Mouse (Mus musculus) gastrocnemius, adult 8-10 months (tissue): ENCODE results near the gene Thbs2. TPM values are rescaled to one million over a fixed set of nuclear protein-coding genes. Genes with fewer than 3 reads are reported as not detected.
A peak's percentile ranks its signal among the peaks of the same experiment; 100 is the strongest.
"Not testable (repeated sequence)": the region's sequence is repeated elsewhere in the genome, so short reads cannot be mapped to it uniquely, and the experiment has no call there.

ENCODE experiments used
- DNase-seq, 2 experiments: peaks; one replicate each; pipeline ENCODE4 v3.0.0; 2022; ENCODE audit warnings: low spot score in 2 of 2
- total RNA-seq, 4 experiments: library from RNA; stranded (reverse); gene quantifications; 2 replicates each; pipeline ENCODE4 v1.2.4; 2022

The Thbs2 gene
- total RNA-seq, 4 experiments from 2014 or later, result 4.0 to 11.3 (median 7.7) TPM

DNA sequence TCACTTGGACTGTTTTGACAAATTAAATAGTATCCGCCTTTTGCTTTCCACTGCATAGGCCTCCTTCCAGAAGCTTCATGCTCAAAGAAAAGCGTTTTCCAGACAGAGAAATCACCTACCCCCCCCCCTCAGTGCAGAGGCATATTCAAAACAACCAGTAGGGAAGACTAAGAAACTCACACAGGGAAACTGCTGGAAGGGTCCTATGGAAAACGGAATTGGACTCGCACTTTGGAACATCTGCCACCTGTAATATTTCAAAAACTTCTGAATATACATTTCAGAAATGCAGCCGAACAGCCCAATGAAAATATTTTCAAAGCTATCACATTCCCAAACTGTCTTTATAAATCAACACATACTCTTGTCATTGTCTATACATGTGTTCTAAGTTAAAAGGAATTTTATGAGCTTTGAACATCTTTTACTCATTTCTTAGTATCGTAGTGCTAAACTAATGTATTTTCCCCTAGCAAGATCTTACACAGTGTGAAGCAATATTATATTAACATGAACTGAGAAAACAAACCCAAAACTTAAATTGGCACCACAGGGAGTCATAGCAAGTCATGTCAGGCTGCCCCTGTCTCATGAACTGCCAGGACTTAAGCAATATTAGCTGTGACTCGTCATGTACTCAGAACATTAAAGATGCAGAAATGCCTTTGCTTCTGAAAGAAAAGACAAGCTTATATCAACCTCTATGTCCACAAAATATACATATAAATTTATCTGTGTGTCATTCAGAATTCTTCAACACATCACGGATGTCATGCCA, 58.3 kb downstream of the Thbs2 start:
- DNase-seq, result no peak

DNA sequence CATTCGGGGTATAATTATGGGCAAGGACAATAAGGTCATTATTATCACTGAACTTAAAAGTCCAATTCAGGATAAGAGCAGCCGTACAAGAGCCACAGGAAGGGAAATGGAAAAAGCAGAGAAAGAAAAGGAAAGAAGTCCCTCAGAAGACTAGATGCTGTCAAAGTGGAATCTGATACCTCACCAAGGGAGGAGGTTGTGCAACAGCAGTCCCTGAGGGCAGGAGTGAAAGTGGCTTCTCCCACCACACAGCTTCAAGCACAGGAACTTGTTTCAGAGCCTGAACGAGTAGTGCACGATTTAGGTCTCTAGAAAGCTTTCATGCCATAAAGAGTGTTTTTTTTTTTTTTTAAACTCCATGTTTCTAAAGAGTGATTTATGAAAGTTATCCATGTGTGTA, 65.1 kb downstream of the Thbs2 start:
- DNase-seq, result no peak

DNA sequence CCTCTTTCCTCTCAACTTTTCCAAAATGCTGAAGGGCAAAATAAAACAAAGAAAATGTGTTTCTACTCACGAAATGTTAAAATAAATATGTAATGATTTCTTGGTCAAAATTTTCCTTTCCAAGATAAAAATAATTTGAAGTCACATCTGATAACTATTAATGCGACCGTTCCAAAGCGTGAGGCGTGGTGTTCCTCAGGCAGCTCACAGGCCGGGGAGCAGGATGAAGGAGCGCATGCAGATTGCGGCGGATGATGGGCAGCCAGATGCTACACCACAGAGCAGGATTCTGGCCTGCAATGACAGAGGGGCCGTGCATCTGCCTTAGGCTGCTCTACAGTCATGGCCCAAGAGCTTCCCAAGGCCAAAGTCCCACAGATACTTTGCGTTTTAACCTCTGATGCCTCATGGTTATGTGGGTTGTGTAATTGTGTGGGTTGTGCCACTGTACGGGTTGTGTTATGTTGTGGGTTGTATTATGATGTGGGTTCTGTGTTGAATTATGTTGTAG, 66.2 kb downstream of the Thbs2 start:
- DNase-seq, result peak in 1 of 2 experiments; percentile 33

DNA sequence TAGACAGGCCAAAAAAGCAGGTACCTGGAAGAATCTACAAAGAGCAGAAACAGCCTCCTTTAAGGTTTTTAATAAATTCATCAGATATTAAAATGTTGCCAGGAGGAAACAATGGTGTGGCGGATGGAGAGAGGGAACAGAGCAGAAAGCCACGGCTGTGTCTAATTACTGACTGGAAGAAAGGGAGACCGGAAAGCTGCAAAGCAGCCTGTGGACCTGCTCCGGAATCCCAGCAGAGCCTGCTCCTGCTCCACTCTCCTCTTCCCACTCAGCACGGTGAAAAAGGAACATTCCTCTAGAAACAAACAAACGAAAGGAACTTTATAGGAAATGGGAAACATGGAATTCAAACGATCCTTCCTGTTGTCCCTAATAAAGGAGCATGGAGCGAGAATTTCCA, 69.6 kb downstream of the Thbs2 start:
- DNase-seq, result no peak

DNA sequence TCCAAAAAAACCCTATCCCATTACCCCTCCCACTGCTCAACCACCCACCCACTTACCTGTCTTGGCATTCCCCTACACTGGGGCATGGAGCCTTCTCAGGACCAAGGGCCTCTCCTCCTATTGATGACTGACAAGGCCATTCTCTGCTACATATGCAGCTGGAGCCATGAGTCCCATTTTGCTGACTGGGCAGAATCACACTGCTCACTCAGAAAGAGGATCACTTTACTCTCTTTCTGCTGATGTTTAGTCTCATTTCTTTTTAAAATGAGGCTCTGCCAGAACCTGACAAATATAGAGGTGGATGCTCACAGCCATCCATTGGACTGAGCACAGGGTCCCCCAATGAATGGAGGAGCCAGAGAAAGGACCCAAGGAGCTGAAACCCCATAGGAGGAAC, 73.0 kb downstream of the Thbs2 start:
- DNase-seq, result not testable (repeated sequence)

DNA sequence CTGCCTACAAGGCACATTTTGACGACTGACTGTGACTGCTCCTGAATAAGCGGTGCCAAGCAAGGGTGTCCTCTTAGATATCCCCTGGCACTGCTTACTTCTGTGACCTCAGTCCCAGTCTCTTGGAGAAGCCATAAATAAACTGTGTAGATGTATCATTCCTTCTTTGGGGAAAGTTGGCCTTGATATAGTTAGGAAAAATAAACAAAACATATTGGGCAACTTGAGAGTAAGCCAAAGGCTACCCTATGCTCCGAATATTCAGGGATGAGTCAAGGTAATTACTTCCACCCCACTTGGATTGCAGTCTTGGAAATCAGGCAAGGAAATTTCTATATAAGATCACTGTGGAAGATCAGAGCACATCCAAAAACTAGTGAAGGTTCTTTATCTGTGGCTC, 74.0 kb downstream of the Thbs2 start:
- DNase-seq, result no peak

GRCm38 (mm10) chr17:14619038-14619437, 75.0 kb downstream of the Thbs2 start:
- DNase-seq, result no peak

Other genes starting within 250 kb of the Thbs2 start
- 1 to 10 TPM; 1.6 to 2.2 (median 1.9) TPM for gene Wdr27, start 248.9 kb upstream of the Thbs2 start, total RNA-seq
- 10 to 100 TPM in 1 of 4 experiments, 1 to 10 TPM in 3; 7.3 to 10.4 (median 8.2) TPM for gene 1600012H06Rik, start 248.9 kb upstream of the Thbs2 start, total RNA-seq